ENCODE assay signal across 10 mouse cellular contexts in genomic region chr3:108433188-108433880, GRCm38 (mm10). TPM values are rescaled to one million over a fixed set of nuclear protein-coding genes. Genes with fewer than 3 reads are reported as not detected.
DNase-seq lines count a peak whose midpoint lies in the region; ATAC-seq lines count a peak whose summit lies in the region.
"Had no signal": no experiment of that assay in that cellular context is flagged by ENCODE, and none has a peak within 500 bp of the region (broad histone marks: within the 10 kb centered on the region; RNA-seq: fewer than 3 reads in every experiment).

No protein-coding gene starts in this region.

- H3K4me2 ChIP-seq in hindbrain, embryonic 14.5 days (replicated peaks) = peak overlapping the region; percentile 13; the same call in 1 of the 2 replicates
- H3K4me2 ChIP-seq in neural tube, embryonic 12.5 days (replicated peaks) = peak overlapping the region; percentile 30

- H3K9me3 ChIP-seq in heart, embryonic 10.5 days = no peaks in the 10 kb centered on the region
- H3K9me3 ChIP-seq in hindbrain, embryonic 14.5 days (ENCODE audit: control insufficient read depth, low read length) = no peaks in the 10 kb centered on the region
- H3K9me3 ChIP-seq in neural tube, embryonic 12.5 days = no peaks in the 10 kb centered on the region

- peaks cover 83% of the 10 kb centered on the region for H3K36me3 ChIP-seq in heart, embryonic 10.5 days
- H3K36me3 ChIP-seq in hindbrain, embryonic 14.5 days (replicated peaks; ENCODE audit: control insufficient read depth, insufficient read depth) = peaks cover 86% of the 10 kb centered on the region
- peaks cover 53% of the 10 kb centered on the region for H3K36me3 ChIP-seq in neural tube, embryonic 12.5 days

- no peak for DNase-seq in heart, embryonic 10.5 days (ENCODE audit: low spot score)
- DNase-seq in heart, postnatal 25 days (ENCODE audit: low spot score) = no peak
- DNase-seq in embryo, embryonic 9.5 days (ENCODE audit: extremely low spot score) = peak; percentile 79
- DNase-seq in hindbrain, embryonic 14.5 days (ENCODE audit: low spot score) = peak; percentile 55
- DNase-seq in spleen, adult 12 weeks (ENCODE audit: low spot score) = no peak
- DNase-seq in spleen, postnatal 14 days (ENCODE audit: low spot score in 2 of 2) = no peak
- no peak for DNase-seq in lung, postnatal 14 days
- DNase-seq: cerebellum, adult 9-10 months; heart, postnatal 10 days had no signal

- peak overlapping the region; percentile 17; the same call in 1 of the 2 replicates for H3K9ac ChIP-seq in hindbrain, embryonic 14.5 days
- H3K9ac ChIP-seq in neural tube, embryonic 12.5 days = peak overlapping the region; percentile 30; the same call in 1 of the 2 replicates

- peak overlapping the region; percentile 42; the same call in 1 of the 2 replicates for H3K27ac ChIP-seq in heart, embryonic 10.5 days
- peak overlapping the region; percentile 85 for H3K27ac ChIP-seq in hindbrain, embryonic 14.5 days
- peak overlapping the region; percentile 89 for H3K27ac ChIP-seq in neural tube, embryonic 12.5 days

- peak; percentile 90 for ATAC-seq in hindbrain, embryonic 14.5 days (ENCODE audit: low FRiP score)
- peak; percentile 94 for ATAC-seq in neural tube, embryonic 12.5 days (ENCODE audit: low FRiP score, low read depth)

- intact Hi-C loops in heart, postnatal 25 days (cut with DNase I) = no loop called here

- no peaks in the 10 kb centered on the region for H3K27me3 ChIP-seq in heart, embryonic 10.5 days (ENCODE audit: insufficient read depth, poor library complexity, severe bottlenecking)
- H3K27me3 ChIP-seq in hindbrain, embryonic 14.5 days (ENCODE audit: control insufficient read depth, insufficient read depth, low read length) = no peaks in the 10 kb centered on the region
- no peaks in the 10 kb centered on the region for H3K27me3 ChIP-seq in neural tube, embryonic 12.5 days (replicated peaks)

- WGBS in heart, embryonic 10.5 days = 51% methylated on average over 18 of the region's 18 CpGs
- 7% methylated on average over 18 of the region's 18 CpGs for WGBS in hindbrain, embryonic 14.5 days
- 9% methylated on average over 18 of the region's 18 CpGs for WGBS in neural tube, embryonic 12.5 days

- H3K4me3 ChIP-seq in heart, embryonic 10.5 days = no peak overlapping the region
- no peak overlapping the region for H3K4me3 ChIP-seq in hindbrain, embryonic 14.5 days (replicated peaks; ENCODE audit: low read length)
- no peak overlapping the region for H3K4me3 ChIP-seq in neural tube, embryonic 12.5 days

- 0 out of 2 replicates have a peak, but pooled peaks cover 3% of the 10 kb centered on the region for H3K4me1 ChIP-seq in heart, embryonic 10.5 days
- peaks cover 21% of the 10 kb centered on the region for H3K4me1 ChIP-seq in hindbrain, embryonic 14.5 days (replicated peaks; ENCODE audit: control insufficient read depth, insufficient read depth, low read length)
- H3K4me1 ChIP-seq in neural tube, embryonic 12.5 days = peaks cover 48% of the 10 kb centered on the region

RNA-seq across cellular contexts. Expression of gene Sars, which starts 11.7 kb away (rescaled TPM):
- polyA plus RNA-seq in heart, embryonic 10.5 days (2016; fragmentation: Nextera tagmentation; extraction: Ambion mirVana) = 106 and 130 TPM in 2 replicates
- total RNA-seq in heart, postnatal 25 days (2021) = 10 to 100 TPM; 80.8 to 81.5 TPM
- polyA plus RNA-seq in hindbrain, embryonic 14.5 days (2014; fragmentation: Nextera tagmentation; extraction: Ambion mirVana) = 207 and 222 TPM in 2 replicates
- polyA plus RNA-seq in neural tube, embryonic 12.5 days (2016; fragmentation: Nextera tagmentation; extraction: Ambion mirVana) = 212 and 213 TPM in 2 replicates

RNA-seq across cellular contexts. Expression of gene Celsr2, which starts 18.0 kb away (rescaled TPM):
- 2.7 and 2.8 TPM in 2 replicates for polyA plus RNA-seq in heart, embryonic 10.5 days (2016; fragmentation: Nextera tagmentation; extraction: Ambion mirVana)
- 1 to 10 TPM; 4.2 to 5.3 TPM for total RNA-seq in heart, postnatal 25 days (2021)
- 39.4 and 49.7 TPM in 2 replicates for polyA plus RNA-seq in hindbrain, embryonic 14.5 days (2014; fragmentation: Nextera tagmentation; extraction: Ambion mirVana)
- 71.4 and 71.5 TPM in 2 replicates for polyA plus RNA-seq in neural tube, embryonic 12.5 days (2016; fragmentation: Nextera tagmentation; extraction: Ambion mirVana)

RNA-seq across cellular contexts. Expression of gene Psrc1, which starts 49.7 kb away (rescaled TPM):
- polyA plus RNA-seq in heart, embryonic 10.5 days (2016; fragmentation: Nextera tagmentation; extraction: Ambion mirVana) = 44.0 and 57.6 TPM in 2 replicates
- total RNA-seq in heart, postnatal 25 days (2021) = under 1 TPM; 0.16 to 0.45 TPM
- 5.6 and 9.6 TPM in 2 replicates for polyA plus RNA-seq in hindbrain, embryonic 14.5 days (2014; fragmentation: Nextera tagmentation; extraction: Ambion mirVana)
- 35.7 and 37.1 TPM in 2 replicates for polyA plus RNA-seq in neural tube, embryonic 12.5 days (2016; fragmentation: Nextera tagmentation; extraction: Ambion mirVana)

Comparison
In these comparisons a context has a peak if more than half of its experiments do, and no peak if none do; other contexts are left out.
1. DNase-seq: peak in embryo, embryonic 9.5 days (single experiment) and hindbrain, embryonic 14.5 days (single experiment); none in heart, embryonic 10.5 days (single experiment), heart, postnatal 25 days (single experiment), spleen, adult 12 weeks (single experiment), spleen, postnatal 14 days (0 of 2) and lung, postnatal 14 days (single experiment).
2. RNA of gene Celsr2, which starts 18.0 kb away (polyA plus RNA-seq): 71.4 to 71.5 TPM in neural tube, embryonic 12.5 days and 39.4 to 49.7 TPM in hindbrain, embryonic 14.5 days; 2.7 to 2.8 TPM in heart, embryonic 10.5 days; every median in the first group is over 10 times any median in the second.
3. Peak in every context shown above with its lines, with median percentiles within 50 percentile points of each other: H3K27ac ChIP-seq.